Mouse (Mus musculus) adrenal gland, postnatal 10 days (tissue): ENCODE data around the gene Ipcef1. TPM values are rescaled to one million over a fixed set of nuclear protein-coding genes. Genes with fewer than 3 reads are reported as not detected.

ENCODE experiments used
- DNase-seq: peaks from one replicate; pipeline ENCODE4 v3.0.0; 2021; ENCODE audit warnings: mixed read lengths
- long read RNA-seq, 2 experiments: library from polyadenylated mRNA; stranded (forward); transcript quantifications; one replicate each; pipeline ENCODE4 v2.0.0; 2021
- total RNA-seq, 2 experiments: library from RNA; stranded (reverse); gene quantifications; 2 replicates each; pipeline ENCODE4 v1.2.3; 2021

Gene Ipcef1
- total RNA-seq, result 1 to 10 TPM; 1.3 to 1.4 TPM
- long read RNA-seq, experiment 1, result 0 reads
- long read RNA-seq, experiment 2, result 0 reads

DNA sequence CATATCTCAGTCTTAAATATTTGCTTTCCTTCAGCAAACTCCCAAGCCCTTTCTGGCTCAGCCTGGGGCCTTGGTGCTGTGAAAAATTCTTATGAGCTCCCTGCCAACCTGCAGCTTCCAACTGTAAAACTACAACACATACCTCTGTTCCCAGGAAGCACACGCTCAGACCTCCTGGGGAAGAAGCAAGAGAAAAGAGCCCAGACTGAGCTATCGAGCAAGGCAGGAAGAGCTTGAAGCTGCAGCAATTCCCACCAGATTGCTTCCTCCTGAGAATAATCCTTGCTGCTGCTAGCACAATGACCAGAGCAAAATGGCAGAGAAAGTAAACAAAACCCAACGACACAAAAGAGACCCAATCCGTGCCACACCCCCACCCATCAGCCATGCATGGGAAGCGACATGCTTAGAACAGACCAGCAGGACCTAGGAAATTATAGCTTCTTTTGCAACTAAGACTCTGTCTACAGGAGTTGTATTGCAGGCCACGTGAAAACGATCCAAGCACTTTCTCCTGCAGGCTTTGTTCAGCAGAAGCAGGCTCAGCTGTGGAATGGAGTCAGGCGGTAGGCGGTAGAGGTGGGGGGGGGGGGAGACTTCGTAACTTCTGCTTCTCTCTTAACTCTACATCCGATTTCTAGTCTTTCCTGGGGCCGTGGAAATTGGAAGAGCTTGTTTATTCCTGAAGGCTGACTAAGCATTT lies at the start of gene Ipcef1:
Gene Ipcef1 (minus strand): TSS at position 164 of the 703 bp plus-strand sequence.
- DNase-seq, result no peak

DNA sequence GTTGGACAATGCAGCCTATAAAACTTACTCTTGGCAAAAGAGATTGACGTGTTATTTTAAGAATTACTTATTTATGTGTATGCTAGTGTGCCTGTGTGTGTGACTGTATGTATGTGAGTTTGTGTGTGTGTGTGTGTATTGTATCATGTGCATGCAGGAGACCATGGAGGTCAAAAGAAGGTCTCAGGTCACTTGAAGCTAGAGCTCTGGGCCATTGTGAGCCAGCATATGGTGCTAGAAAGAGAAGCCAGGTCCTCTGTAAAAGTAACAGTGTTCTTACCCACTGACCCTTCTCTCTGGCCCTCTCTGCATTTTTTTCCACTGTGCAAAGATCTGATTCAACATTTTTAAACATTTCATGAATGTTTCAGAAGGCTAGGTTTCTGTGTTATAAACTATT lies 25.7 kb upstream of the Ipcef1 start:
- DNase-seq, result no peak

DNA sequence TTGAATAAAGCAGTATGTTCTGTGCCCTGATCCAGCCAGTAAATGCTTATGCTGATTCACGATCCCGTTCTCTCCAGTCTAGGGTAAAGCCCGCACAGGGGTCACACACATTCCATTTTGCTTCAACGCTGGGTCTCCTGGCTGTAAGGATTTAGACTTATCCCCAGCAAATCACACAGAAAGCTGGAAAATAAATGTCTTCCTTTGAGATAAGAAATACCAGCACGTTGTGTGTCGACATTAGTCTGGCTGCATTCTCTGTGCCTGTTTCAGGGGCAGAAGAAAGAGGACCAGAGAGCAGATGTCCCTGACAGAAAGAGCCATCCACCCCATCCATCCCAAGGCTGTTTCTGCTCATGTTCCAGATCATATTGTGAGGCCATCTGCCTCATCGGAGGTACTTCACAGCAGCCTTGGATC lies 25.1 kb upstream of the Ipcef1 start:
- DNase-seq, result no peak

DNA sequence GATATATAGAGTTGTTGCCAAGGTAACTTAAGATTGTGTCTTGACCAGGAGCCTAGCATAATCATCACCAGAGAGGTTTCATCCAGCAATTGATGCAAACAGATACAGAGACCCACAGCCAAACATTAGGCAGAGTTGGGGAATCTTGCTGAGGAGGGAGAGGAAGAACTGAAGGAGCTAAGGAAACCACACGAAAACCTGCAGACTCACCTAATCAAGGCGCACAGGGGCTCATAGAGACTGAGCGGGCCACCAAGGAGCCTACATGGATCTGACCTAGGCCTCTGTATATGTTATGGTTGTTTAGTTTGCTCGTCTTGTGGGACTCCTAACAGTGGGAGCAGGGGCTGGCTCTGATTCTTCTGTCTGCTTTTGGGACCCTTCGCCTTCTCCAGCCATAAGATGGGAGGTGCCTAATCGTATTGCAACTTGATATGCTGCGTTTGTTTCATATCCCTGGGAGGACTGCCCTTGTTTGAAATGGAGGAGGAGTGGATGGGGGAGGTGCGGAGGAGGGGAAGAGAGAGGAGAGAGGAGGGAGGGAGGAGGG lies 24.5 kb upstream of the Ipcef1 start:
- DNase-seq, result no peak

DNA sequence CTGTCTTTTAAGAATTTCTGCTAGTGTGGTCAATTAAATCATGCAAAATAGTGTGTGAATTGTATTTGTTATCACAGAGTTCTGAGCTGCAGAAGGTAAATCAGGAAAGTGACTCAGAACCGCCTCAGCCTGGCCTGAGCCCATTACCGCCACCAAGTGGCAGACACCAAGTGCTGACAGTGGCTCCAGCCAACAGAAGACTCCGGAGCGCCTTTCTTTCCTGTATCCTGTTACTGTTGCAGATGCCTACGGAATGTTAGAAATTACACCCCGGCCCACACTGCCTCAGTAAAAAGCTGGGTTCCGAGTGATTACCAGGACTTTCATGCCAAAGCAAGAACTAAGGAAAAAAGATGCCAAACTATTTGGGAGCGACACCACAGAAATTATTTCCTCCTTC lies 23.9 kb upstream of the Ipcef1 start:
- peak; percentile 83 for DNase-seq

DNA sequence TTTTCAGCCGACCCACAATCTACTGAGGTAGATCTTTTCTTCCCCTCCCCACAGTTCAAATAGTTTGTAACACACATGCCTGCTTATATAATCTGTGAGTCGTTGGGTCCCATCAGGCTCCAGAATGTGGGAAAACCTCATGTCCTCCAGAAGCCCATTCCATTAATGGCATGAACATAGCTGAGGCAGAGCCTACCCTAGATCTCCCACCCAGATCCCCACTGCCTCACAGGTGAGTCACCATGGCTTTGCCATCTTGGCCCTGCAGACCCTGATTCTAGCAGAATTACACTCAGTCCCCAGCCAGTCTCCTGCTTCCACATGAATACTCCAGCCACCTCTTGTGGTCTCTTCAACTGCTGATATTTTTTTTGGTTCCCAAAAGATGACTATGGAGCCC lies 23.4 kb upstream of the Ipcef1 start:
- DNase-seq, result no peak

DNA sequence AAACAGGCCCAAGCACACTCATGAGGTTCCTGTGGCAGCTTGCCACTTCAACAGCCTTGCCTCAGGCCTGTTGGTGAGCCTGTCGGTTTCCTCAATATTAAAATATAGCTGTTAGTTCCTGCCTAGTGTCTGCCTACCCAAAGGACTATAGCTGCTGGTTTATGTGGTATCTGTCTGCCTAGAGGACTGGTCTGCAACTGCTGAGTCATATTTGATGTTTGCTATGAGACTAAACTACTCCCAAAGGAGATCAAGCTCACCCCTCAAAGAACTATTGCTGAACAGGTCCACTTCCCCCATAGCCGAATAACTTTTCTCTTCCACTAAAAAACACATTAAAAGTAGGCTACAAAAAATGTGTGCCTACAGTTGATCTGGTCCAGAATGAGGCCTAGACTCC lies 22.0 kb upstream of the Ipcef1 start:
- DNase-seq, result no peak

DNA sequence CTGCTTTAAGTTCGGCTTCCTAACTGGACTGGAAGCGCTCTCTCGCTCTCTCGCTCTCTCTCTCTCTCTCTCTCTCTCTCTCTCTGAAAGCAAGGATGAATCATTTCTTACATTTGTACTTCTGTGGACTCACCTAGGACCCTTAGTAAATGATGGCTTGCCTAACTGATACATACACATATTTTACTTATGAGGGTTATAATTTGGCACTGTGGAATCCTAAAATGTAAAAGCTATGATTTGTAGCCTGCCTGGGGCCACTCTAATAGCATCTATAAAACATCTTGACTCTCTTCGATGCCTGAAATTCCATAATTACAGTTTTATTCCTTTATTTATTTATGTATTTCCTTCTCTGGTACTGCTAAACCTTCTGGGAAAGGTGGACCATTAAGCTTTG lies 18.6 kb upstream of the Ipcef1 start:
- no peak for DNase-seq

DNA sequence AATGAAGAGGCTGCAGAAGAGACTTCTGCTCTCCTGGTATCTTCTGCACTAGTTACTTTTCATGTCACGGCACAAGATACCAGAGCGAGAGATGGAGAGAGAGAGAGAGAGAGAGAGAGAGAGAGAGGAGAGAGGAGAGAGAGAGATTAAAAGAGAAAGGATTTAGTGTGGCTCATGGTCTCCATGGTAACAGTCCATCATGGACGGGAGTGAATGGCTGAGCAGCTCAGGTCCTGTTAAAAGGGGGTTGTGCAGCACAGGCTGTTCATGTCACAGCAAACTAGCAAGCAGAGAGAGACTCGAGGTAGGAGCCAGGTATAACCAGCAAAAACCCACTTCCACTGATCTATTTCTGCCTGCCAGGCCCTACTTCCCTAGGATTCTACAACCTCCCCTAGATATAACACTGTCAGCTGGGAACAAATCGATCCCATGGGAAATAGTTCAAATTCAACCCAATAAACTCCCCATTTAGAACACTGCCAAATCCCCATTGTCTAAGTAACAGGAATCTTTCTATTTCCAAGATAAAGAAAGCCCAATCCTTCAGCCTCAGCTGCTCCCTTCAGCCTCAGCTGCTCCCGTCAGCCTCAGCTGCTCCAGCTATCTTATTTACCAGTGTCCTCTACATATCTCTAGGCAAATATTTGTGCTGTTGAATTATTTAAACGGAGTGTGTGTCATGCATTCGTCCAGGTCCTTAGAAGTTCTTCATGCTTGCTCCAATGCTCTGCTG lies 18.0 kb upstream of the Ipcef1 start:
- no peak for DNase-seq

DNA sequence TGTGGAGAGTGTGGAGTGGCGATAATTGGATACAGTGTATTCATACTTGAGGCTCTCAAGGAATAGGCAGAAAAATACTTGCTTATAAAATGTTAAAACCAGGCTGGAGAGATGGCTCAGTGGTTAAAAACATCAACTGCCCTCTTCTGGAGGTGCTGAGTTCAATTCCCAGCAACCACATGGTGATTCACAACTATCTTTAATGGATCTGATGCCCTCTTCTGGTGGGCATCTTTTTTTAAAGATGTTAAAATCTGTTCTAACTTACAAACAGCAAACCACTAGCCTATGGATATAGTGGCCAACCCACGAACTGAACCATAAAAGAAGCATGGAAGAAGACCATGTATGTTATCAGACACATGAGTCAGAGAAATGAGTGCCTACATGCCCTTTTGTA lies 16.8 kb upstream of the Ipcef1 start:
- DNase-seq, result no peak

DNA sequence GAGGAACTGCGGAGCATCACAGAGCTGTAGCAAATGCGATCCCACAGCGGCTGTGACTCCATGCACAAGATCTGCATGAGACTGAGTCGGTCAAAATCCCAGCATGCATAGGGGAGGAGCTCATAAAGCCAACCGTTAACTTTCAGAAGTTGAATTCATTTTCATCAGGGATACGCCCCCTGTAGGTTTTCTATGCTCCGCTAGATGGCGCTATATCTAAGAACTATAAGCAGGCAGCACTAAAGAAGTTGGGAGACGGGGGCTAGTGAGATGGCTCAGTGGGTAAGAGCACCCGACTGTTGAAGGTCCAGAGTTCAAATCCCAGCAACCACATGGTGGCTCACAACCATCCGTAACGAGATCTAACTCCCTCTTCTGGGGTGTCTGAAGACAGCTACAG lies 16.3 kb upstream of the Ipcef1 start:
- no peak for DNase-seq

DNA sequence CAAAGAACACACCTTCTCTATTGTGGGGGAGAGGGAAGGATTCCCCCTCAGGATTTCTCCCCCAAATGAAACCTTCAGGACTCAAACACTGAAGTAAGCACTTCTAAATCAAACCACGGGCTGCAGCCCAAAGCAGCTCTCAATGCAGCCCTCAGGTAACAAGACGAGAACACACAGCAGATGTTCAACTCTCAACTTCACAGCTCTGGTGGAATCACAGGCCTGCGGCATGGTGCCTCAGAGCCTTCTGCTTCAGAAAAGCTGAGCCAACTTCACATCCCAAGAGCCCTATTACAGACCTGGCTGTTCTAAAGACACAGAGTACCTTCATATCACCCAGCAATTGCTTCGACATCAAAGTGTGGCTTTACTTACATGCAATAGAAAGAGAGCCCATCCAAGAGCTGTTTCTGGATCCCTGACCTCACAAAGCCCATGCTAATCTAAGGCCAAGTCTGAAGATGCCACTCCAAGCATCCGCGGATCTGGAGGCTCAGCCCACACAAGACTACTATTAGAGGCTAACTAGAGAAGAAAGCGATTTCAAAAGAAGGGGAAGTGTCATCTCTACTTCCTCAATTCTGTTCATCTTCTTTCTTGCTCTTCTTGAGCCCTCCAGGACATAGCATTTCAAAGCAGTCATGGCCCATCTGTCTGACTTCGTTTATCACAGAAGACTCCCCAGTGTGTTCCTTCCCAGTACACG lies 11.6 kb upstream of the Ipcef1 start:
- no peak for DNase-seq

DNA sequence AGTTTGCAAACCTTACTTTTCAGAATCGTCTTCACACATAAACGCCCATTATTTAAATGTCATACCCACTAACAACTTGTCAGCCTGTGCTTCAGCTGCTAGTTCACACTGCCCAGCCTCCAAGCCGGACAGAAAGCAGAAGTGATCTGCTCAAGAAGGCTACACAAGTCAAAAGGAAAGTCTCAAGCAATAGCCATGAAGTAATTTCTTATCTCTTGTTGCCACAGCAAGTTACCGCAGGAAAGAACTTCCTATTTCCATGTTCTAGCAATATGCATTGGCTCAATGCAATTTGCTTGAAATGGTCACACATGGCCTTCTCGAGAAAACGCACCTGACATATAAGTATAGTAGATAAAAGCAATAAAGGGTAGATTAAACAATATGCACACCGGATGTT lies 10.7 kb upstream of the Ipcef1 start:
- no peak for DNase-seq

DNA sequence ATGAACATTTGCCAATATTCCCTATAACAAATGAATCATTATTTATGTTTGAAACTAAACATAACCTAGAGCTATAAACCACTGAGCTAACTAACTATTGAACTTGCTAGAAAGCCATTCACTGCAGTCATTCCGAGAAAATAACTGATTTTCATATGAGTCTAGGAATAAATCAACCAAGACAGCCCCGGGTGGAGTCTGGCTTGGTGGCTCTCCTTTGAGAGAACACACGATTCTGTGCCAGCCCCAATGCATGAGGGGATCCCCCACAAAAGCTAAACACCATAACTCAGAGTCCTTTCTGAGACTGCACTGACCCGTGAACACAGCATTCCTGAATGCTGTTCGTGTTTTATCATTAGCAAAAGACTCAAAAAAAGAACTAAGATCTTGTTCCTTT lies 8.0 kb upstream of the Ipcef1 start:
- DNase-seq, result no peak

DNA sequence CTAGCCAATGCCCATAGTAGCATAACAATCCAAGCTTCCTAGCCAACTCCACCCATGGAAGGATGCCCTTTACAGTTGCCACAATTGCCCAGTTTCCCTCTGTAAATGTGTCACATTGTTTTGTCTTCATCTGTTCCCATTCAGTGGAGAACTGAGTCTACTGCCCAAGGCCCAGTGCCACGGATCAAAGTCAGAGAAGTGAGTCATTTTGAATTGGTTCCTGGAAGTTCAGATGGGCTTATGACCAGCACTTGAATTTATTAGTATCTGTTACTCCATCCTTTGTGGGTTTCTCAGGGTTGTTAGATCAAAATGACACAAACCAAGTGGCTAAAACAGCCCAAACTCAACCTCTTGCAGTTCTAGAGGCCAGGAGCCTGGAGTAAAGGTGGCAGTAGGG lies 5.3 kb upstream of the Ipcef1 start:
- no peak for DNase-seq

DNA sequence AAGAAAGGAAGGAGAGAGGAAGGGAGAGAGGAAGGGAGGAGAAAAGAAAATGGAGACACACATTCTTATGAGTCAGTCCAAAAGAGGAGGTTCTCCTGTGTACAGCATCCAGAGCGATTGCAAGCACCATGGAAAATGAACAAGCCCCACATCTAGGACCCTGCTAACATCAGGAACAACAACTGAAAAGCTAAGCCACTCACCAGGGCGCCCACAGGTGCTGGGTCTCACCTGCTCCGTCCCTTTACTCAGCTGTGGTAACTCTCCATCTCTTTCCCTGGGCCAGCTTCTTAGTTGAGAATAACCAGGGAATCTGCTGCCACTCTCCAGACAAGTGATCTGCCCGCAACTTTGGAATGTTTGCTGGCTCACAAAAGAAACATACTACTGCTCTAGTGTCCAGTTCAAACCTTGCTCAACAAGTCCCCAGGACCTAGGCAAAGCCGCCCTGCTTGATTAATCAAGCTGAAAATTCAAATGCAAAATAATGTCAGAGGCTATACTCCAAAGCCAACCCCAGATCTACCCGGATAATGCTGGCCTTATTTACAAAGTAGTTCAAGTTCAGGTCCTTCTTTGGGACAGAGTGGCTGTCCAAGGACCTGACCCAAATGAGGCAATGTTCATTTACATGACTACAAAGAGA lies 2.4 kb upstream of the Ipcef1 start:
- no peak for DNase-seq

DNA sequence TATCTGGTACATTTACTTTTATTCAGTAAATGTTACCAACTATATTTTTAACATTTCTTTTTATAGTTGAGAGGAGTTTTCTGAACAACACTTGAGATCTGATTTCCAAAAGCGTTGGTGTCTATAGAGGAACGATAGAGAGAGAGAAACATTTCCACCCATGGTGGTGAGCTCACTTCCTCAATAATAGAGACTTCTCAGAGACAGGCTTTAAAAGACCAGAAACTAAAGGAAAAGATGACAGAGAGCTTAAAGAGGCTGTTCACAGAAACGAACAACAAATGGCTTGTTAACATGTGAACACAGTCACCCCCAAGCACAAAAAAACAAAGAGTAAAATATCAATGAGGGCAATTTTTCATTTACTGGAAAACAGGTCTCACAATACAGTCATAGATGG lies 2.4 kb downstream of the Ipcef1 start:
- DNase-seq, result no peak

DNA sequence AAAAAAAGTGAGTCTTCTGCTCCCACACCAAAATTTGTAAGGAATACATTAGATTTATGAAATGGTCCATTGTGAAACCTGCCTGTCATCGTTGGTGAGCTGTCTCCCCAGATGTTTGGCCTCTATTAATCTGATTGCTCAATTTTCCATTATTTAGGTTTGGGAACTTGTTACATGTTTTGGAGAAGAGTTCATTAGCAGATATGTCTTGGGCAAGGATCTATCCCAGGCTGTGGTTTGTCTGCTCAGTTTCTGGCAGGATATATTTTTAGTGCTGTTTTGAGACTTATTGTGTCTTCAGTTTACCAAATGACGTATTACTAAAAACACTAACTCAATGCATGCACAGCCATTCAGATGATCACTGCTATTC lies 4.4 kb downstream of the Ipcef1 start:
- DNase-seq, result no peak

DNA sequence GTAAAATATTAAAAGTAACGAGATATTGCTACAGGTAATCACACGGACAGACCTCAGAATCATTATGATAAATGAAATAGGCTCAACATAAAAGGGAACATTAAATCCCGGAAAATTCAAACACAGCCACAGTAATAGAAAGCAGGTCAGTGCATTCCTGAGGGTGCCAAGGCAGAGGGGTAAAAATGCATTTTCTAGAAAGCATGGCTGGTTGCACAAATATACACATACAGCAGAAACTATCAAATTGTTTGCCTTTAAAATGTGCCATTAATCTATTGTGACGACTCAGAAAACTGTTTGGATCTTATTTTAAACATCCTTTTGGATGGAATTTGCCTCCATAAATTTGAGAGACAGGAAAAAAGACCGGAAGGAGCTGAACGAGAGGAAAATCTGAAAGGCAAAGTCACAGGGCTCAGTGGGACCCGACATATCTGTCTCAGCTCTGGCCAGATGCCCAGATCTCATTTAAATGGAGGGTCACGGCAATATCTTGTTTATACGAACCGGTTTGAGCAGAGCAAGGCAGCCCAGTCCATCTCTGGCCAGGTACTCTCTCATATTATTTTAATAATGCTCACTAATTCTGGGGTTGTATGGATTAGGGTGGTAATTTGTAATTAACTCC lies 4.9 kb downstream of the Ipcef1 start:
- peak; percentile 10 for DNase-seq

DNA sequence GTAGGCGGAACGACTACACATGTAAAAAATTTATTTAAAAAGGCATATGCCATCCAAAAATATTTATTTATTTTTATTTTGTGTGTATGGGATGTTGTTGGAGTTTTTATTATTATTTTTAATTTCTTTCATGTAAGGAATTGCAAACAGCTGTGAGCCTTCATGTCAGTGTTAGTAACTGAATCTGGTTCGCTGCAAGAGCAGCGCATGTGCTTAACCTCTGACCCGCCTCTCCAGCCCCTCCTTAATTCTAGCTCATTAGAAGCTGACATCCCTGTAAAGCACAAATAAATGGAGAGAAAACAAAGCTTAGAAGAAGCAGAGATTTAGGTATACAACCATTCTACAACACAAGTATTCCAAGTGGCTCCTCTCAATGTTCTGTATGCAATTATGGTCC lies 8.4 kb downstream of the Ipcef1 start:
- no peak for DNase-seq

DNA sequence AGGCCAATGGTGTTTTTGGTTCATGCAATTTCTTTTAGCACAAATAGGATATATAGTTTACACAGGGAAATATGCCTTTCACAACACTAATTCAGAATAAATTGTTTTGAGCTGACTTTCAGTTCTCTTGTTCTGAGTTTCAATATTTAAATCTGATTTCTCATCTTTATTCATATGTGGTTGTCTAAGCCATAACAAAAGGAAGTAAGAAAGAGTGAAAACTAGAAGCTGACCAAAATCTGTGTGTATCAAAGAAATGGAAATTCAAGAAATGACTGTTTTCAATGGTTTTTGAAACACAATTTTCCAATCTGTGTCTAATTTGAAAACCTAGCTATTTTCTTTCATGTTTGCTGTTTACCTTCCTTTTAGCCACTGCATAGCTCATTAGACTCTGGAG lies 11.2 kb downstream of the Ipcef1 start:
- no peak for DNase-seq

DNA sequence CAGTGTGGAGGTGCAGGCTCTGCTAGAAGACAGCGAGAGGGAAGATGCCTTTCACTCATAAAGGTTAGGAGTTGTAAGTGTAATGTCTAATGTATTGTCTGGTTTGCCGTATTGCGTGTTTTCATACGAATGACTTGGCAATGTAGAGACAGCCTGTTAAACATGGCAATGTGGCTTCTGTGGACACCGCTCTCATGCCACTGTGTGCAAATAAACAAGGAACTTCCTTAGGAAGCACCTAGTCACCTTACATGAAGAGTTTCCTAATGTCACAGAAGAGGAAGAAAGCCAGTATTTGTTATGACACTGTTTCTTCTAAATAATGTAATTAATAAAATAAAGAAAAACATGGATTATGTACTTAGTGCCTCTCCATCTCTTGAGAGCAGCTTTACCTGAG lies 15.1 kb downstream of the Ipcef1 start:
- no peak for DNase-seq
